Mouse (Mus musculus) CD4-positive, CD25-positive, alpha-beta regulatory T cell, adult 2 months (primary cell): ENCODE measurements around the gene Arap2.
"Not testable (repeated sequence)": the region's sequence is repeated elsewhere in the genome, so short reads cannot be mapped to it uniquely, and the experiment has no call there.

Experiments used
- DNase-seq: peaks from one replicate; pipeline ENCODE4 v3.0.0-alpha.2; 2012; ENCODE audit warnings: low read depth, low spot score

Arap2 gene

DNA sequence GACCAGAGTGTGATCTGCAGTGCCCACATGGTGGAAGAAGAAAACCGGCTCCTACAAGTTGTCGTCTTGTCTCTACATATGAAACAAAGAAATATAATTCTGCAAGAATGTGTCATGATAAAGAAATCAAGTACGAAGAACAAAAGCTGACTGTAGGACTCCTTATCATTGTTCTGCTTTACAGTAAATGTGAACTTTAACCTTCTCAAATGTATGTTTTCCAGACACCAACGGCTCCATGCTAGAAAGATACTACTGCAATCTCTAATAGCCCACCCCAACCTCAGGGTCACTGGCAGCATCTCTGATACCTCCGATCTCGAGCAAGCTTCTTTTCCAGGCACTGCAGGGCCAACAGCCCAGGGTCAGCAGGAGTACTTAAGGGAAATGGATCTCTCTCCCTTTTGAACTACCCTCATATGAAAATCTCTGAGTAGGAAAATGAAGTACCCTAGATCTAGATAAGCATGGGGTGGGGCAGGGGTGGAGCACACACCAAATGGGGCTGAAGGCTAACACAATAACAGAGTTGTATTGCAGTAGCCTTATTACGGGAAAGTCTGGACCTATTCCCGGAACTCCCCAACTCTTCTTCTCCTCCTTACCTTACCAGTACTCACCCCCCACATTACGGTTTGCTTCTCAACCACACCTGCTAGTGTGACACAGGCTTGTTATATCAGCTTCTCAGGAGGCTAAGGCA, 22.6 kb downstream of the Arap2 start:
- no peak for DNase-seq

DNA sequence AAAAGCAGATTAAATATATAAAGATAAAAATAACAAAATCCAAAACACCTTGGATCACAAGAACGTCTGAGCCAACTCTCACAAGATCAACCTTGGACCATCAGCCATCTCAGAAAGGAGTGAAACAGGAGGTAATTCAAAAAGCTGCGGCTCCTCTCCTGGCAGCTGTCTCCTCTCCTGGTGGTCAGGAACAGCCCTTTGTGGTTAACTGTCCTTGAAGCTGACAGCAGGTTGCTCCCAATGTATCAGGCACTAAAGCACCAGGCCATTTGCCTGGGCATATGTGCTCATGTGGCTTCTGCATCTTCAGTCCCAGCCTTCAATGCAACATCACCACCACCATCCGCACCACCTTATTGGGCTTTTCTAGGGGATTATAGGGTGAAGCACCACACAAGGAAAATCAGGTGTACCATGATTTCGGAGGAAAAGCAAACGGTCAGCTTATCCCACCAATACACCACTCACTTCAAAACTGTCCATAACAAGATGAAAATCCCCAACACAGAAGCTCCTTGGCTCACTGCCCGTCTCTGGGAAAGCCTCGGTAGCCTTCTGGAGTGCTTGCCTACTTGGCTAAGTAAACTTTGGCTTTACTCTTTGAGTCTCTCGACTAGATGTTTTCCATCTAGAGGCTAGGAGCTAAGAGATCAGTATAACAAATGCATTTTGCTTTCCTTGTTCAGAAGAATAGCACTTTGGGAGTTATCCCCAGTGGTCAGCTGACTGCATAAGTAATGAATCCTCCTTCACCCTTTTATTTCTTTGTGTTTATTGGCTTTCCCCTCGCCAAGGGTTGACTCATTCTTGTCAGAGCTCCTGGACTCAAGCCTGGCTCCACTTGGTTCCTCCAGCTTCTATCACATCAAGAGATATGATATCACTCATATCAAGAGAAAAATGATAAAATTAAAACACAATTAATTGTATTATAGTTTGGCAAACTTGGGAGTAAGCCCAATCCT, 26.2 kb downstream of the Arap2 start:
- DNase-seq: no peak

DNA sequence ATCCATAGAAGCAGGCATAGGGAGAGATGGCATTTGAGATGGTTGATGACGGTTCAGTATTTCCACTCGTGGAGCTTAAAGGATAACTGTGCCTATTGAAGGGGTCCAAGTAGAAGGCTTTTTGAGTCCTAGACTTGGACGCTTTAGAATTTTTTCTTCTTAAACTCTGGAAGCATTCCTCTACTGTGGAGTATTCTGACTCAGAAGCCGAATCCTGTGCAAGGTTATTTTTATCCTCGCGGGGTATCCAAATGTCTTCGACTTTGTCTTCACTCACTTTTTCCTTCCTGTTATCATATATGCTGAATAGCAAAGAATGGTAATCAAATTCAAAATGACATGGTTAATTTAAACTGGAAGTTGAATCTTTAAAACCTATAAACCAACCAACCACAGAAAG, 35.4 kb downstream of the Arap2 start:
- DNase-seq: not testable (repeated sequence)

DNA sequence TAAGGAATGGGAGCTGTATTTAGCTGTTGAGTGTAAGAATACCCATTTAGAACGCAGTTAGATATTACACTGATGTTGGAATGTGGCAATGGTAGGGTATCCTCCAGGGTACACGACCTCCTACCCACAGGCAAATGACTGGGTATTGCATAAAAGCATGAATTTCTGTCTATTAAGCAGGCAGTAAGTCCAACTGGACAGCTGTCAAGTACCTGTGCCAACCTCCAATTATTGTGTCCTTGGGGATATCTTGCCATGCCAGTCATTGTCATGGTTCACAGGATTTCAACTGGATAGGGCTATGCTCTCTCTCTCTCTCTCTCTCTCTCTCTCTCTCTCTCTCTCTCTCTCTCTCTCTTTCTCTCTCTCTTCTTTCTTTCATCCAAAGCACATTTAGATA, 40.4 kb downstream of the Arap2 start:
- DNase-seq: no peak

DNA sequence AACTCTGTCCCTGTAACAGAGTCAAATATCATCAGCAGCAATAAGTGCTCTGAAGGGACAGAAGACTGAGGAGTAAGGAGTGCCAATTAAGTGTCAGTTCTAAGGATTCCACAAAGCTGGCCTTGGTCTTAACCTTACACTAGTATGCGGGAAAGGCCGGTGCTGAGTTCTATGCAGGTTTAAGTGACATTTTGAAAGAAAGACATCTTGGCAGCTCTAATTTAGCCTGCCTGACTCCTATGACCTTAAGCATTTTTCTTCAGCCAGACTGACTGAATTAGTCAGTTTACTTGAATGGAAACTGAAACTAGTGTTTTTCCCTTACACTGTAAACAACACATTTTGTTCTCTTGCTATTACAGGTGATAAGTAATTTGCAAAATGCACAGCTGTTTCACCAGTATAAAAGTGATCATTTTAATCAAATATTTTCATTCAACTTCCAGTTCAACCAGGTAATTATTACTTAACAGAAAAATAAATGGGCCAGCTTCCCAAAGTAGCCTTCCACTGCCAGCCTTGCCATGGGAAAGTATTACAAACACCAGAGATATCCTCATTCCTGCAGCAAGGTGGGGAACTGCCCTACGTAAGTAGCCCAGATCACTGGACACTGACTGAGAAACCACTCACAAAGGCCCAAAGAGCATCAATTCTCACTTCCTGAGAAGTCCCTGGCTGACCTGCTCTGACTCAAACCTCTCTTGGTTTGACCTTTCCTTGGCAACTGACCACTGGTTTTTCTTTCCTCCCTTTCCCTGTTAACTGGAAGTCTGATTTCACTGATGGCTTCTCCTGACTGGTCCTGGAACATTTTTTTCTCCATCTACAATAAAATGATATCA, 42.5 kb downstream of the Arap2 start:
- peak; percentile 28 for DNase-seq

DNA sequence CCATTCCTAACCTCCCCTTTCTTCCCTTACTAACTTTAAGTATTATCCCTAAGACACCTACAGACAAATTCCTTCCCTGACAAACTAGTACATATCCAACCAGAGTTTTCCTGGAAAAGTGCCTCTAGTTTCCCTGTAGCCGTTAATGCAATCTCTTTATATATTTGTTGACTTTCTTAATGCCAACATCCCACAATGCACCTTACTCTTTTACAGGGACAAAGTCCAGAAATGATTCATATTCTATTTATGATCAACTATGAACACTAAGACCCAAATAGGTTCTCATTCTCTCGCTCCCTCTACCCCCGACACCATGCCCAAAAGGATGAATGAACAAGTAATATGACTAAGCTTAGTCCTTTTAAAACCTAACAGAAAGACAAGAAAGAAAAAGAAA, 49.5 kb downstream of the Arap2 start:
- DNase-seq: no peak

DNA sequence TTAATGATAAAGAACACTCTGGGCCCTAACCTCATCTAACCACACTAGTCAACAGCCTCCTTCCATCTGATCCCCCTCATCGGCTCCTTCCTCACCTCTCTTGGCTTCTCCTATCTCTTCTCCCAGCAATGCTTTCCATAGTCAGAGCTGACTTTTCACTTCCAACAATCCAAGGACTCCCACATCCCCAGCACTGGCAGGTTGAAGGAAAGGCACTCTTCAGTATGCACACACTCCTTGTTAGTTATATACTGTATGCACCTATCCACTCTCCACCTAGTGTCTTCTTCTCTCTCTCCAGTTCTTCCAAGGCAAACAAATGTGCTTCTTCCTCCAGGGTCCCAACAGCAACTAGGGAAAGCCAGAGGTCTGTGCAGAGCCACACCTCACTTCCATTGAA, 50.0 kb downstream of the Arap2 start:
- DNase-seq: no peak

DNA sequence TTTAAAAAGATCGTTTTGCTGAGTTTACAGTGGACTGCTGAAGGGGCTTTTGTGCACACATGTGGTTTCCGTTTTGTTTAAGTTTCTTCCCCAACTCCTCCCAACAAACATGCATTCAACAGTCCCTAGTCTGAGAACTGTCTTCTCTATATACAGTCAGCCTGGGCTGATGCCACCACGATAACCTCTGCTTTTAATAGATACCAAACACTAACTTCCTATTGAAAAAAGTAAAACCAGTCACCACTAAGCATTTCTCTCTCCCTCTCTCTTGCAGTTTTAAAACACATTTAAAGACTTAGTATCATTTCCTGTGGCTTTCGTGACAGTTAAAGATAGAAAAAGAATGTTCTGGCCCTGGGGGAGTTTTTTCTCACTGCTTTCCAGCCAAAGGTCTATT, 50.5 kb downstream of the Arap2 start:
- DNase-seq: peak; percentile 38

DNA sequence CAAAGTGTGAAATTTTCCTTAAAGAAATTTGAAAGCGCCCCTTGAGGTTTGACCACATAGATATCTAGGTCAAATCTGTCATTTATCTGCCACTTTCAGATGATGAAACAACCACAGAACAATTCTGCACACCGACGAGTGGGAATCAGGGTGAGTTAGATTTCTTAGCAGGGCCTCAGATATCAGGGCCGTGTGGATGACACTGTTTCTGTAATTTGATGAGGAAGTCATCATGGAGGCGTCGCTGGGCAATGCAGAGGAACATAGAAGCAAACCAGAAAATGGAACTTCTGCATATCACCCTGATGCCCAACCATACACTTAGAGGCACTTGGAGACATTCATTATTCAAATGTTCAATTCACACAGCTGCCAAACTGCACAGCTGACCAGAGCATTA, 55.0 kb downstream of the Arap2 start:
- DNase-seq: no peak

DNA sequence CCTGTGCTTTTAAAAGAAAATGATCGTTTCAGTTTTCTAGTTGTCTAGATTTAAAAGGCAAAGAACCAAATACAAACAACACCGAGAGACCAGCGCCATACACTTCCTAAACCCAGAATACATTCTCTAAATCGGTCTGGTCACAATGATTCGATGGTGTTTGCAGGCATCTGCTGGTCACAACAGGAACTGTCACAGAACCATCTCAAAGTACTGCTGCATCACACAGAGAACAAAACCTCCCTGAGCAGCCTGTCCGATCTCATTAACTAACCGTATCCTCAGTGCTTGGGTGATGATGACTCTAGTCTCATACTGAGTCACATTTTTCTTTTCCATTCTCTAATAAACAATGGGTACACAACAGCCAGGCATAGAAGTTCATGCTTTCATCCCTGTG, 59.1 kb downstream of the Arap2 start:
- no peak for DNase-seq

DNA sequence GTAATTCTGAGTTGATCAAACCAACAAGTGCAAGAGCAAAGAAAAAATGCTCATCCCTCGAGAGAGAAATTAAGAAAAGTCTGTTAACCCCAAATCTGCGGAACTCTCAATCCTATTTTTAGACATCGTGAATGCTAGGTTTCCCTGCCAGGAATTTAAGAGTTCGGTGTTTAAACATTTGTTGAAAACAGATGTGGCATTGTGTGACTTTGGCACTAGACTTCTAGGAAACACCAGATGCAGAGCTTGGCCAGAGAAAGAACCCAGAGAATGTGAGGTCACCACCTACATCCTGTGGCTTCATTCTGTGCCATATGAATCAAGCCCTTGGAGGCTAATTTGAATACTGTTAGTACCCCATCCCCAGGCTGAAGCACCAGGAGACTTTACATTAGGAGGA, 76.0 kb downstream of the Arap2 start:
- DNase-seq: no peak

DNA sequence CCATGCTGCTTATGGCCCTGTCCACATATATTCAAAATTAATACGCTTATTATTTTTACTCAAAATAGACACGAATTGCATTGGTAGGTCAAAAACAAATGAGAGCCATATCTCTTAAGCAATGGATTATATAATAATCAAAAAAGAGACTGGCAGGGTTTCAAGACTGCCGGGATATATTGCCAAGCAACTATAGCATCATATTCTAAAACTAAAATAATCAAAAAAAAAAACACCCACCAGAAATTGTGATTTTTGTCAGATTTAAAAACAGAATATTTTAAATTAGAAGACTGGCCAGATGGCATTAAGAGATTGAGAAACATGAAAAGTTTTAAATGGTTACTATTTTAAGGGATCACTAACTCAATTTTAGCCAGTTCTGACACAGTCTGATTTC, 82.2 kb downstream of the Arap2 start:
- no peak for DNase-seq

DNA sequence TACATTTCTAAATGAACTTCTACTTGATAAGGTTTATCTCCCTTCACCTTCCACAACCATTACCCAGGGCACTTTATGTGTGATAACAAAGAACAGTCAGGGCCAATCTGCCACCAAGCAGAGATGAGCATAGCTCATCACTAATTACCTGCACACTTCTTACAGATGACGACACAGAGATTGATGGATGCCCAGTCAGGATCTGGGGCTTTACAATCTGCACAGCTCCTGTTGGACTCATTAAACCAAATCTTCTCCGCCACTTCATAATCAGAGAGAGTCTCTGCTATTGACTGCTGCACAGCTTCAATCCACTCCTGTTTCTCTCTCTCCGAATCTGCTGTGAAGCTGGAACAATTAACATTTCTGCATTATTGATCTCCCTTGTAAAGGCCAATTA, 82.8 kb downstream of the Arap2 start:
- no peak for DNase-seq

DNA sequence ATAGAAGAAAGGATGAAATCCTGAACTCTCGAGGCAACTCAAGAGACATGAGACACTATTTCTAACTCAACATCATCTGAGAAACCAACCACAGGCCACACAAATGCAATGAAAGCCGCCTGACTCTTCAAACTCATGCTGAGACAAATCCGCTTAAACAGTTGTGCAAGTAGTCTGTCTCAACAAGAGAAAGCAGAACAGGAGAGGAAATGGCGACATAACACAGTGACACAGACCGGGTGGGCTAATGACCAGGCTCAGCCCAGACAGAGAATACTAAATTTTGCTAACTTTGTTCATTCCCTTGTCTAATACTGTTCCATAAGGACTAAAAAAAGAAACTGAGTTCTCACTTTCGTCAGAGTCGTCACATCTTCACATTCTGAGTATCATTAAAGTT, 88.6 kb downstream of the Arap2 start:
- DNase-seq: no peak

DNA sequence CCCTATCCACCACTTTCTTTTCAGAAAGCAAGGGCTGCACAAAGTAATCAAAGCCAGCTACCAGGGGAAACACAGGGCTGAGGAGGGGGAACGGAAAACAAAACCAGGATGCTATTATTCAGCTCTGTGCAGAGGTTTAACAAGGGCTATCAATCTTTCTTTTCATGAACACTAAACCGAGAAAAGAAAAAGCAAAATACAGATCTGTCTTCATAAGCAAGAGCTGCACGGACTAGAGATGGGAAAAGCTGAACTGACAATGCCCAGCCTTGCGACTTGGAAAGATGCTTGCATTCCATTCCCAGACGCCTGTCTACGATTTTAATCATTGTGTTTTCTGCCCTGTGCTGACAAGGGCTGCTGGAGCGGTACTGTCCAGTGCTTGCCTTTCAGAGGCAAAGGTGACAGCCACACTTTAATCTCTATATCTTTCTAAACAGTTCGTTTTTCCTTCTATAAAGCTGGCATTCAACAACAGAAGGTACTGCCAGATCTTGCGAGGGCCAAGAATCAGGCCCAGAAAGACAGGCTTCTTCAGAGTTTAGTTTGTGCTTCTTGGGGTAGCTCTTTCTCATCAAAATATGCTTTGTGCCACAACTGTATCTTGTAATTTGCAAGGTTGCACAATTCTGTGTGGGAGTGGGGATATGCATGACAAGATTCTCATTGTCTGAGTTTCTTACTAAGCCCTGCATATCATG, 93.1 kb downstream of the Arap2 start:
- no peak for DNase-seq

DNA sequence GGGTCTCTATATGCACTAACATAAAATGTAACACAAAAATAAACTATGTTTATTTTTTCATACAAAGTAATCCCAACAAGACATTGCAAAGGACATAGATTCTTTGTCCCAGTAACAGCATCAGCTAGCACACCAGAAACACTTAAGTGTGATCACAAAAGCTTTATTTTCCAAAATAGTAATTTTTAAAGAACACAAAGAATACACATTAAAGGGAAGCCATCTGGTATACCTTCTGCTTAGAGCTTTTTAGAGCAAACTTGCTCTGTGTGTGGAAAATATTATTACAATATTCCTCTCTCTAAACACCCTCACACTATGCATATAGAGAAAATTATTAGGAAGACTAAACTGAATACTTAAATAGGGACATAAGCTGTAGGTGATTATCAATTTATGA, 100.6 kb downstream of the Arap2 start:
- DNase-seq: no peak

DNA sequence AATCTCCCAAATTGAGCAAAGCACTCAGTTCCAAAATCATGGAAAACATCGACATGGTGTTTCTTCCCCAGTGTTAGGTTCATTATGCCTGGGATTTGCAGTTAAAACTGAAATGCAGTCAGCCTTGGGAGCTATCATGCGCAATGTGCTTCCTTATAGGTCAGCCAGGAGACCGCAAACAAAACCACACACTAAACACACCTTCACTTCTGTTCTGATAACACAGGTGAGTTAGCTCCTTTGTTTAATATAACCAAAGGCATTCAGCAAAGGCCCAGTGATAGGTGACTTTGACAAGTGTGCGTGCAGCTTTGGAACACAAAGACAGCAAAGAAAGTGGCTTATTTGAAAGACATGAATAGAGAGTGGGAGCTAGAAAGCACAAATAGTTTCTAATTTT, 101.1 kb downstream of the Arap2 start:
- DNase-seq: no peak

DNA sequence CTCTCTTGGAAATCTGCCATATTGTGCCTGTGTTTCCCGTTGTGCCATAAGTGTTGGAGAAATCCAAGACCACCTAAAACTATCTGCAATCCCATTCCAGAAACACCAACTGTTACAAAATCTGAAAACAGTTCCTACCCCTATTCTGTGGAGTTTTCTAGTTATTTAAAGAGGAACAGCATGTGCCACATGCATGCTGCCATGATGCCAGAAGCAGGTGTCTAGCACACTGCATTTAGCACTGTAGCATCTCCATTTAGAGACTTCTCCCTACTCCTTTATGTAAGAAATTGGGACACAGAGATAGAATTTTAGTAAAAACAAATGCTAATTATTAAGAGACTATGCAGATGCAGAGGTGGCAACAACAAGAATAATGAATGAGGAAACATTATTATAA, 102.8 kb downstream of the Arap2 start:
- DNase-seq: no peak

DNA sequence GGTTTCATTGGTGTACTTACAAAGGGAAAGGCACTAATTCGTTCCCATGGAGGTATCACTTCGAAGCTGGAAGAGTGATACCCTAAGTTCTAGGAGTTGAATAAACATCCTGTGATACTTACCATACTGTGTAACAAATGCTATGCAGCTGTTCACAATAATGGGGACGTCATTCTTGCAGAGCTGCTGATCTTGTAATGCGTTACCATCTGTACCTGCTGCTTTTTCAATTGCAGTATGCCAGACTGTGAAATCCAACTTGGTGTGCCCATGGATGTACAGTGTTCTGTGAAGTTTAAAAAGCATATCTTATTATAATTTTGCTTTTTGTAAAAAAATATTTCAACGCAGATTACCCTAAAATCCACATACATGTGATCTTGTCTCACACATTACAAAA, 112.0 kb downstream of the Arap2 start:
- DNase-seq: no peak

DNA sequence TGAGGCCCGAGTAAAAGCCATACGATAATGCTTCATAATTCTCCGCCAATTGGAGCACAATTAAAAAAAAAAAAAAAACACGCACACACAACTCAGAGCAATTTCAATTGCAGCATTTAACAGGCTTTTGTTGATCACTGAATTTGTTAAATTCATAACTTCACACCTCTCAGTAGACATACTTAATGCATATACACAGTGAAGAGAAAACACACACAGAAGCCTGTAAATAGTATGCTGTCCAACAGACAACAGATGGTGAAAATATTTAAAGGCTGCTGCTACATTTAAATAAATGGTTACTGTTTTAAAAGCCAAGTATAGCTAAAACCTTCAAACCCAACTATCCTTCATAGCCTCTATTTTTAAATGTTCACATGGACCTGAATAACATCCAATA, 123.6 kb downstream of the Arap2 start:
- no peak for DNase-seq

DNA sequence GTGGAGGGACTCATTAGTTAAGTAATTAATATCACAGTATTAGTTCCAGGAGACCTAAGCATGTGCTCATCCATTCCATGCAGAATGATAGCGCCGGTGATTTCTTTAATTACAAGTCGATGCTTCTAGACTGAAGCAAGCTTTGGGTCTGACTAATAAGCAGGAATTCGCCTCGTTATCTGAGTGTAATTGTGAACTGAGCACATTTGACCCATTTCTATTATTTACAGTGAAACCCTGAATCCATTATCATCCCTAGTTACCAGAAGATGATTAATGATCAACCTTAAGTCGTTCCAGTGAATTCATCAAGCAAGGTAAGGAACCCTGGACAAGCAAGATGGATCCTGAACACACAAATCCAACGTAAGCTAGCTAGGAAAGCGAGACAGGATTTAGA, 125.5 kb downstream of the Arap2 start:
- DNase-seq: no peak

DNA sequence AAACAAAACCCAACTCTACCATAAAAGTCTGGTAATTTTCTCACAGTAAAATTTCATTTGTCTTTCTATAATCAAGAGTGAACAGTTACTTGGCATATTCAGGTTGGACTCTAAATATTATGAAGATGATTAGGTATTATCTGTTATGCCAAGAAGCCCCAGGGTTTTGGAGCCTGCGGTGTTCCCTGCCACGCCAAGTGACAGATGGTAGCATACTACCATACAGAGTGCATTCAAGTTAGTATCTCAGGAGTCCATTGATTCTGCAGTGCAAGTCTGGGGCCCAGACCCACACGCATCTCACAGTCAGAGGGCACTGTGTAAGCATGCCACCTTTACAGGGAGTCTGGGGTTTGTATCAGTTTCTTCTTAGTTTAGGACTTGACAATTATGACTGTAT, 129.6 kb downstream of the Arap2 start:
- DNase-seq: no peak
